Mouse (Mus musculus): ENCODE data around the gene Ube2d3.
A peak's percentile ranks its signal among the peaks of the same experiment; 100 is the strongest.
"Not testable (repeated sequence)": the region's sequence is repeated elsewhere in the genome, so short reads cannot be mapped to it uniquely, and the experiment has no call there.

Ube2d3 gene

GRCm38 (mm10) chr3:135497956-135498355 is 60.0 kb downstream of the Ube2d3 start:
- not testable (repeated sequence) for DNase-seq

GRCm38 (mm10) chr3:135498891-135499290 is 60.9 kb downstream of the Ube2d3 start:
- DNase-seq = no peak

DNA sequence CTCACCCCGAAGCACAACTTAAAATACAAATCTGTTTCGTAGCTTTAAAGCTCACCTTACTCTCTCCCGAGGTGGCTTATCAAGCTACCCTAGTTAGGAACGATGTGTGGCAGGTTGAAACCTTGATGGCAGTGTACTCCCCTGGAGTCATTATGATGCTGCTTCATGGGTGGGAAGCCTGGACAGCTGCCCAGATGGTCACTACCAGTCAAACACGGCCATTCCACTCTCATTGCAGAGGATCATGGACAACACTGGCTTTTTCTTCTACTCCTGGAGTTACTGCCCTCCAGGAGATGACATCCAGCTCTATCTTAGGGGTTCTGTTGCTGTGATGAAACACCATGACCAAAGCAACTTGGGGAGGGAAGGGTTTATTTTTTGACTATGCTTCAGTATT is 65.2 kb downstream of the Ube2d3 start:
- no peak for DNase-seq

GRCm38 (mm10) chr3:135505369-135505909 is 67.5 kb downstream of the Ube2d3 start:
- DNase-seq = peak; percentile 74 to 84

DNA sequence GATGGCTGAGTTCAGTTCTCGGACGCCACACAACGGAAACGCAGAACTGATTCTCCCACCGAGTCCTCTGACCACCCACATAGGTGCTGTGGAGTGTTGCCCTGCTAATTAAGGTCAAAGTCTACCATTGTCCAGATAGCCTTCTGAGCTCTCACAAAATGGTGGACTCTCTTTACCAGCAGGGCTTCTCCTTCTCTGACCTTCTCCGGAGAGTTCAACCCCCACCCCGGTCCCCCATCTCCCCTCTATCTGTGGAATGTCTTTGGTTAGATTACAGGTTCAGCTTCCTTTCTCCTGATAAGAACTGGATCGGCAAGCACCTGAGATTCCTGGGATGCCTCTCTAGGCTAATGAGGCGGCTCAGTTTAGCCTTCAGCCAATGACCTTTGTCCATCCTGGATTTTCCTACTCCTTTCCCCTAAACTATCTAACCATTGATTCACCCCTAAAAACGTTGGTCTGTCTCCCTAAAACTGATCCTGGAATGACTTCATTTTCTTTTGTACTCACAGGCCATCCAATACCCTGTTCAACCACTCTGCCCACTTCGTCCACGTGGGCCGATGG is 68.0 kb downstream of the Ube2d3 start:
- DNase-seq = no peak

GRCm38 (mm10) chr3:135507506-135507905 is 69.6 kb downstream of the Ube2d3 start:
- DNase-seq = no peak

DNA sequence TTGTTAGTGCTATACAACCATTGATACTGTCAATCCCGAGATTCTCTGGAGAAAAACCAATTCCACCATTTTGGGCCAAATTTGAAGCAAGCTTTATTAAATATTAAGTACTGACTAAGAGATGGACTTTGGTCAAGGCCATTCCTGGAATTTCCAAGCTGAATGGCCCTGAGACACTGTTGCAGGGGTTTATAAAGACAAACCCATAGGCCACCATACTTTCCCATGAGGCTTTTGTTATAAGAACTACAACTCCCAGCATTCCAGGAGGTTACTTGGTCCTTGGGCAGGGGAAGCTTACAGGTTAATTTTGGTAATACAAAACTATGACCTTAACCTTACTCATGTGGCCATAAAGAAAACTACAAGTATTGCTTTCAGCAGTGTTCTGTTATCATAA is 70.2 kb downstream of the Ube2d3 start:
- no peak for DNase-seq

- peak; percentile 42 to 59 for DNase-seq
Measured at GRCm38 (mm10) chr3:135510372-135510771, 72.4 kb downstream of the Ube2d3 start.

DNA sequence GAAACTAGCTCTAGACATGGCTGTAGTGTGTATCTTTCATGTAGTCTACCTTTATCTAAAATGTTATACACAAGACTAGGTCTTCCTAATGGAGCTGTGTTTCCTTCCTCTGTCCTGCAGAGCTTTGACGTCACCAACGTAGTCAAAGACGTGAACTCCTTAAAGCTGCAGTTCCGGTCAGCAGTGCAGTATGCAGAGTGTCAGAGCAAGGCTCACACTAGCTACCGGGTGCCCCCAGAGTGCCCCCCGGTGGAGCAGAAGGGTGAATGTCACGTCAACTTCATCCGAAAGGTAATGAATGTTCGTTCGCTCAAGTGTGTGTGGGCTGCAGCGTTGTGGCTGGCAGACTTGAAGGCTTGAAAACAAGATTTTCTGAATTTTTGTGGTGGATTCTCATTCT is 73.7 kb downstream of the Ube2d3 start:
- no peak for DNase-seq

- no peak for DNase-seq
Measured at GRCm38 (mm10) chr3:135513270-135513669, 75.3 kb downstream of the Ube2d3 start.

DNA sequence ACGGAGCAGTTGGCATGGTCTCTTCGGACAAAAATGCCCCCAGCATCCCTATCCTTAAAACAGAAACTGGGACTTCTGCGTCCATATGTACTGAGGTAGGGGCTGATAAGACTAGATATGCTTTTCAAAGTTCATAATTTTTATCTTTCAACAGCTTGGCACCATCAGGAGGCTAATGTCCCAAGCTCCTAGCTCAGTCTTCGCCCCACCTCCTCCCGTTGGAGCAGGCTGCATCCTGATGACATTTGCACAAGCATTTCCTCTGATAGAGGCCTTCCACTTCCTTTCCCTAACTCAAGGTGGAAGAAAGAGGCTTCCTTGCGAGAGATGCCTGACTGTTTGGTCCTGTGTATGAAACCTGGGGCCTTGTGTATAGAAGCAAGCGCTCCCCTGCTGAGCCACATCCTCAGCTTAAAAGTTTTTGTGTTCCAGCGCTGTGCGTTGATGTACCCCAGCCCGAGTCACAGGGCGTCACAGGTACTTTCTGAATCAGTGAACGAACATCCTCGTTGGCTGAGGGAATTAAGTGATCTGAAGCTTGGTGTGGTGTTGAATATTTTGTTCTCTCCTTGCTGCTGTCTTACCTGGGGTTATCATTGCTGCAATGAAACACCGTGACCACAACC is 76.0 kb downstream of the Ube2d3 start:
- DNase-seq = no peak

DNA sequence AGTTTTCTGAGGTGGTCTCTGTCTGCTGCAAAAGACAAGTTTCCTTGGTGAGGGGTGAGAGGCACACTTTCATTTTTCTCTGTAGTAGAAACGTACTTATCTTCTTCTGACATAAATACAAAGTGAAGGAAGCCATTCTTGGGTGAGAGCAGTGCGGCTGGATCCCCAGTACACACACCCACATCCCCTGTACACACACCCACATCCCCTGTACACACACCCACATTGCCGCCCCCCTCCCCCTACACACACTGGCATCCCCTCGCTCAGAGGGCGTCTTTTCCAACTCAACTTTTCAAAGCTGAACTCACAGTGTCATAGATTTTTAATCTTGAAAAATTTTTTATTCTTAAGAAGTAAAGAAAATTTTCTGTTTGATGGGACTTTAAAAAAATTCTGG is 77.3 kb downstream of the Ube2d3 start:
- DNase-seq = no peak

- no peak for DNase-seq
Measured at GRCm38 (mm10) chr3:135516891-135517290, 78.9 kb downstream of the Ube2d3 start.
